In genomic region chr5:122520254-122521129, GRCm38 (mm10) we compare ENCODE assay signal across 24 mouse cellular contexts. TPM values are rescaled to one million over a fixed set of nuclear protein-coding genes. Genes with fewer than 3 reads are reported as not detected.
DNase-seq lines count a peak whose midpoint lies in the region; ATAC-seq and TF ChIP-seq lines count a peak whose summit lies in the region.
"Had no signal": no experiment of that assay in that cellular context is flagged by ENCODE, and none has a peak within 500 bp of the region (broad histone marks: within the 10 kb centered on the region; RNA-seq: fewer than 3 reads in every experiment).

No protein-coding gene starts in this region.

- WGBS in lung, embryonic 15.5 days, result 21% methylated on average over 23 of the region's 23 CpGs
- WGBS in lung, adult 2 months, result 49% methylated on average over 23 of the region's 23 CpGs
- WGBS in heart, embryonic 15.5 days, result 25% methylated on average over 23 of the region's 23 CpGs
- 50% methylated on average over 23 of the region's 23 CpGs for WGBS in intestine, postnatal 0 days

- no peak overlapping the region for H3K27ac ChIP-seq in lung, embryonic 15.5 days
- H3K27ac ChIP-seq in heart, embryonic 15.5 days, result peak overlapping the region; percentile 80
- no peak overlapping the region for H3K27ac ChIP-seq in intestine, postnatal 0 days (ENCODE audit: low read depth, low read length)
- H3K27ac ChIP-seq: embryonic facial prominence, embryonic 12.5 days; forebrain, embryonic 15.5 days; hindbrain, embryonic 12.5 days; kidney, embryonic 15.5 days; liver, embryonic 15.5 days; midbrain, embryonic 13.5 days; neural tube, embryonic 13.5 days; stomach, embryonic 15.5 days had no signal

- peak; percentile 98 for DNase-seq in heart, adult 11 months
- DNase-seq in heart, postnatal 25 days (ENCODE audit: low spot score), result no peak
- no peak for DNase-seq in lung, adult 2 months
- DNase-seq in layer of hippocampus, adult 18-20 months (ENCODE audit: low spot score in 2 of 2), result no peak
- no peak for DNase-seq in natural killer cell, adult 2 months (ENCODE audit: low spot score in 2 of 2)
- DNase-seq: adrenal gland, postnatal 14 days; cerebellum, postnatal 10 days; gastrocnemius, postnatal 25 days; right cerebral cortex, postnatal 14 days; thymus, adult 18-20 months; thymus, postnatal 4 days had no signal

- no peaks in the 10 kb centered on the region for H3K9me3 ChIP-seq in lung, embryonic 15.5 days
- H3K9me3 ChIP-seq in heart, embryonic 15.5 days (replicated peaks), result no peaks in the 10 kb centered on the region
- no peaks in the 10 kb centered on the region for H3K9me3 ChIP-seq in intestine, postnatal 0 days (ENCODE audit: control insufficient read depth)
- H3K9me3 ChIP-seq: embryonic facial prominence, embryonic 12.5 days; forebrain, embryonic 15.5 days; hindbrain, embryonic 12.5 days; kidney, embryonic 15.5 days; liver, embryonic 15.5 days; midbrain, embryonic 13.5 days; neural tube, embryonic 13.5 days; stomach, embryonic 15.5 days had no signal

- no peak overlapping the region for H3K4me3 ChIP-seq in lung, embryonic 15.5 days
- no peak overlapping the region for H3K4me3 ChIP-seq in lung, adult 2 months (replicated peaks; ENCODE audit: extremely low read depth, low read depth, low read length)
- H3K4me3 ChIP-seq in heart, embryonic 15.5 days, result 0 out of 2 replicates have a peak overlapping the region, but pooled peaks have one; percentile 5
- no peak overlapping the region for H3K4me3 ChIP-seq in intestine, postnatal 0 days (ENCODE audit: low read depth, low read length)
- H3K4me3 ChIP-seq: embryonic facial prominence, embryonic 12.5 days; erythroblast, embryonic 14.5 days; forebrain, embryonic 15.5 days; hindbrain, embryonic 12.5 days; kidney, embryonic 15.5 days; liver, embryonic 15.5 days; midbrain, embryonic 13.5 days; neural tube, embryonic 13.5 days; stomach, embryonic 15.5 days had no signal

- no peak for TF ChIP-seq POLR2A in lung, adult 2 months (IDR thresholded peaks at IDR 0.05; ENCODE audit: borderline replicate concordance, extremely low read depth, low read depth, low read length)

- H3K27me3 ChIP-seq in lung, embryonic 15.5 days, result no peaks in the 10 kb centered on the region
- H3K27me3 ChIP-seq in heart, embryonic 15.5 days, result no peaks in the 10 kb centered on the region
- H3K27me3 ChIP-seq in intestine, postnatal 0 days (replicated peaks; ENCODE audit: control insufficient read depth, insufficient read depth, low read length), result no peaks in the 10 kb centered on the region
- H3K27me3 ChIP-seq: embryonic facial prominence, embryonic 12.5 days; forebrain, embryonic 15.5 days; hindbrain, embryonic 12.5 days; kidney, embryonic 15.5 days; midbrain, embryonic 13.5 days; neural tube, embryonic 13.5 days; stomach, embryonic 15.5 days had no signal

- no peaks in the 10 kb centered on the region for H3K36me3 ChIP-seq in lung, embryonic 15.5 days
- no peaks in the 10 kb centered on the region for H3K36me3 ChIP-seq in heart, embryonic 15.5 days
- H3K36me3 ChIP-seq in intestine, postnatal 0 days (ENCODE audit: control insufficient read depth, insufficient read depth), result no peaks in the 10 kb centered on the region
- H3K36me3 ChIP-seq: embryonic facial prominence, embryonic 12.5 days; forebrain, embryonic 15.5 days; hindbrain, embryonic 12.5 days; kidney, embryonic 15.5 days; liver, embryonic 15.5 days; midbrain, embryonic 13.5 days; neural tube, embryonic 13.5 days; stomach, embryonic 15.5 days had no signal

- intact Hi-C loops in heart, postnatal 25 days (cut with DNase I), result no loop called here

- no peak for TF ChIP-seq CTCF in lung, adult 2 months (IDR thresholded peaks at IDR 0.05; ENCODE audit: insufficient read depth, low read length)
- TF ChIP-seq CTCF in intestine, postnatal 0 days (IDR thresholded peaks at IDR 0.05; ENCODE audit: low read depth), result 0 out of 2 replicates have a peak, but pooled peaks have one; percentile 15

- no peak overlapping the region for H3K9ac ChIP-seq in lung, embryonic 15.5 days
- no peak overlapping the region for H3K9ac ChIP-seq in heart, embryonic 15.5 days
- no peak overlapping the region for H3K9ac ChIP-seq in intestine, postnatal 0 days (ENCODE audit: low read depth, low read length)
- H3K9ac ChIP-seq: embryonic facial prominence, embryonic 12.5 days; forebrain, embryonic 15.5 days; hindbrain, embryonic 12.5 days; kidney, embryonic 15.5 days; liver, embryonic 15.5 days; midbrain, embryonic 13.5 days; neural tube, embryonic 13.5 days; stomach, embryonic 15.5 days had no signal

- peak; percentile 37; the same call in 1 of the 2 replicates for ATAC-seq in lung, embryonic 15.5 days (ENCODE audit: borderline replicate concordance, extremely low read depth, low FRiP score, low TSS enrichment)
- peak; percentile 88 for ATAC-seq in heart, embryonic 15.5 days (replicated peaks; ENCODE audit: insufficient number of reproducible peaks, insufficient read depth, low FRiP score, low read depth)
- no peak for ATAC-seq in intestine, postnatal 0 days
- ATAC-seq: forebrain, embryonic 15.5 days; inflammation-experienced regulatory T-cells, adult 6 months; midbrain, embryonic 13.5 days had no signal

- no peak overlapping the region for H3K4me2 ChIP-seq in lung, embryonic 15.5 days
- H3K4me2 ChIP-seq in heart, embryonic 15.5 days, result peak overlapping the region; percentile 45
- H3K4me2 ChIP-seq in intestine, postnatal 0 days (replicated peaks; ENCODE audit: low read depth), result no peak overlapping the region
- H3K4me2 ChIP-seq: embryonic facial prominence, embryonic 12.5 days; forebrain, embryonic 15.5 days; hindbrain, embryonic 12.5 days; kidney, embryonic 15.5 days; liver, embryonic 15.5 days; midbrain, embryonic 13.5 days; neural tube, embryonic 13.5 days; stomach, embryonic 15.5 days had no signal

- H3K4me1 ChIP-seq in lung, embryonic 15.5 days, result peaks cover 11% of the 10 kb centered on the region
- H3K4me1 ChIP-seq in lung, adult 2 months (ENCODE audit: control insufficient read depth, insufficient read depth, low read length), result 0 out of 2 replicates have a peak, but pooled peaks cover 2% of the 10 kb centered on the region
- peaks cover 66% of the 10 kb centered on the region for H3K4me1 ChIP-seq in heart, embryonic 15.5 days (replicated peaks)
- peaks cover 17% of the 10 kb centered on the region; the same call in 1 of the 2 replicates for H3K4me1 ChIP-seq in intestine, postnatal 0 days (replicated peaks; ENCODE audit: control insufficient read depth, insufficient read depth, low read length)
- H3K4me1 ChIP-seq: forebrain, embryonic 15.5 days had no signal

RNA-seq across cellular contexts. Expression of gene Atp2a2, which starts 18.5 kb away (rescaled TPM):
- over 10,000 TPM; 10,772 to 12,207 TPM for total RNA-seq in heart, postnatal 25 days (2021)
- 31.3 and 37.3 TPM in 2 replicates for polyA plus RNA-seq in lung, embryonic 15.5 days (2015; fragmentation: Nextera tagmentation; extraction: Ambion mirVana)
- 90.8 and 126 TPM in 2 replicates for polyA plus RNA-seq in lung, adult 2 months (2012; rRNA removed)
- 288 and 291 TPM in 2 replicates for polyA plus RNA-seq in heart, embryonic 15.5 days (2015; fragmentation: Nextera tagmentation; extraction: Ambion mirVana)
- 26.1 and 27.3 TPM in 2 replicates for polyA plus RNA-seq in intestine, postnatal 0 days (2015; fragmentation: Nextera tagmentation; extraction: Ambion mirVana)
- total RNA-seq in layer of hippocampus, adult 18-20 months (2021), result 100 to 1,000 TPM; 601 to 621 TPM
